Mouse (Mus musculus): ENCODE measurements around the gene Syngr2.

The Syngr2 gene

DNA sequence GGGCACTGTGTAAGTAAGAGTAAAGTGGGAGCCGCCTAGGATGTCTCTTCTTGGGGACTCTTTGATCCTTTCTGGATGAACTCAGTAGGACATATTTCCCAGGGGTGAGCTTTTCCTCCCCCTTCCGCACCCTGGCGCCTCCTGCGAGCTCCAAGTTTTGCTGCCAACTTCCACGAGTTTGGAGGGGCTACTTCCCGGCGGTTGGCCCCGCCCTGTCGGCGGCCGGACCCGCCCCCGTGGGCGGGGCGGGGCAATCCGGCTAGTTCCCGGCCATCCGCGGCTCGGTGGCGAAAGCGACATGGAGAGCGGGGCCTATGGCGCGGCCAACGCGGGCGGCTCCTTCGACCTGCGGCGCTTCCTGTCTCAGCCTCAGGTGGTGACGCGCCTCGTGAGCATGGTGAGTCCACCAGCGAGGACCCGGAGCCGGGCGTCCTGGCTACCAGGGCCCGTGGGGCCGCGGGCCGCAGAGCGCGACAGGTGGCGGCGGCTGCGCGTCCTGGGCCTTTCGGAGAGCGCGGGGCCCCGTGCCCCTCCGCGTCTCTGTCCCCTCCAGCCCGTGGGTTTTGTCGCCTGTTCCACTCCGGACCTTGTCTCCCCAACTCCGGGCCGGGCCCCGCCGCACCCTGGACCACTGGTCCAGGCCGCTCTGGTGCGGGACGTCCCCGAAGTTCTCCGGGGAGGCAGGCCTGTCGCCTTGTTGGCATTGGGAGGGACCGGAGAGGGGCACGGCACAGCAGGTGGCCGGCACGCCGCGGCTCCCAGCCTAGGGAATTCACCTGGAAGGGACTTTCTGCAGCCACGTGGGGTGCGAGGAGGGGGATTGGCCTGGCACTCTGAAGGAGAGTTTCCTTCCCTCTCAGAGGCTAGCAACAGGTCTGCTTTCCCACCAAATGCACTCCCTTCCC lies at the start of gene Syngr2, which contains the start of gene Gm20708:
Syngr2 (plus strand) TSS at position 262 of the 905 bp plus-strand sequence.
Gm20708 (plus strand) TSS at position 262 of the 905 bp plus-strand sequence.
- DNase-seq (ENCODE audit: low spot score in 2 of 2), result peak; percentile 50 to 74

DNA sequence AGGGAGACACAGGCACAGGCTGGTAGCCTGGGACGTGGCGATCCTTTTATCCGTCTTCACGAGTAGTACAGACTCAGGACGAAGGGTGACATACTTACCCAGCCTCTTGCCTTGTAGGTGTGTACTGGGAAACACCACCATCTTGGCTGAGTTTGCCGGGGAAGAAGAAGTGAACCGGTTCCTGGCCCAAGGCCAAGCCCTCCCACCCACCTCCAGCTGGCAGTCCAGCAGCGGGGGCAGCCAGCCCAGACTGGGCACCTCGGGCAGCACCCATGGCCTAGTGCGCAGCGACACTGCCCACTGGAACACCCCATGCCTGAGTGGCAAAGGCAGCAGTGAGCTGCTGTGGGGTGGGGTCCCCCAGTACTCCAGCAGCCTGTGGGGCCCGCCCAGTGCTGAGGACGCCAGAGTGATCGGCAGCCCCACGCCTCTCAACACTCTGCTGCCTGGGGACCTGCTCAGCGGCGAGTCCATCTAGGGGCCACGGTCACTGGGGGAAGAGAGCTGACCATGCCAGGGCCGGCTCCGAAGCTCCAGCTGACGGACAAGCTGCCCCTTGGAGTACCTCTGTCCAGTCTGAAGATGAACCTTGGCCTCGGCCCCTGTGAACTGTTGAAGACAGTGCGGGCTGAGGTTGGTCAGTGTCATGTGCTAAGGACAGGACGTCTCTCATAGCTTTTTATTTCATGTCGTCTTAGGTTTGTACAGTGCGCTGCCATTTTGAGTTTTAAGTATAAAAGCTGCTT lies 48.9 kb upstream of the Syngr2 start:
- DNase-seq (ENCODE audit: low spot score in 2 of 2), result no peak

DNA sequence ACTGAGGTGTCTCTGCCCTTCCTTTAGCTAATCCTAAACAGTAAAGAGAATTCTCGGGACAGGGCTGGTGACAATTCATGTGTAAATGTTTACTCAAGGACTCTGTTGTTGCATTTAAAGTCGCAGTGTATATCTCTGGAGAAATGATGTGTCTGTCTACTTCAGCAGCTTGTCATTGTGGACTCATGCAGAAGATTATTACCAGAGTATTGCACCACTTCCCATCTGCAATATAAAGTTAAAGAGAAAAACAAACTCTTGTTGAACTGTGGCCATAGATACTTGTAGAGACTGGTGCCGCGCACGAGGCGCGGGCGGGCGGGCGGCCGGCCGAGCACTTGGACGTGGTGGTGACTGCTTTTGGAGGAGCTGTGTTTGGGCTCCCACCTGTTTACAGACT lies 47.7 kb upstream of the Syngr2 start:
- DNase-seq (ENCODE audit: low spot score in 2 of 2), result no peak

DNA sequence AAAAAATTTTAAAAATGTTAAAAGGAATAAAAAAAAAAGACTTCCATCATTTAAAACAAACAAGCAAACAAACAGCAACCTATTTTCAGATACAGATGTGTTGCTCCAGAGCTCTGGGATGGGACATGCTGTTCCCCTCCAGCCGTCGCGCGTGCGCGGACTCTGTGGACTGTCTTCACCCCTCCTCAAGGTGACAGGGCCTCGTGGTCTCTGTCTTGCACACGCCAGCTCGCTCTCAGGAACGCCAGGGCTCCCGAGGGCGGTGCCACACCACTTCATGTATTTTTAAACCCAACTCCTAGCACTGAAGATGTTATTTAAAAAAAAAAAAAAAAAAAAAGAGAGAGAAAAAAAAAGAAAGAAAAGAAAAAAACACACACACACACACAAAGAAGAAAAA lies 47.2 kb upstream of the Syngr2 start:
- no peak for DNase-seq (ENCODE audit: low spot score in 2 of 2)

DNA sequence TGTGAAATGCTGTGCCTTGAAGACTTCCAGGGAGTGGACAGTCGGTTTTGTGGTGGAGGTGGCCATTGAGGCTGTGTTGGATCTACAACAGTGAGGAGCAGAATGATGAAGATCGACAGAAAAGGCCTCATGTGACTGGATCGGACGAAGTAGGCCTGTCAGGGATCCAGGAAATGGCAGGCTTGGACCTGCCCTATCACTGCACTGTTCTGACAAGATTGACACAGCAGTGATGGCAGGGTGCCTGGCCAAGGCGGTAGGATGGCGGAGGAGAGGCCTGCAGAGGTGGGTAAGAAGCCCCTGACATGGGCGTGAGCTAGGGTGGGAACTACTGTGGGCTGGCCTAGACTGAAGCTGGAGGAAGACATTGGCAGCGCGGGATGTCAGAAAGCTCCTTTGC lies 45.1 kb upstream of the Syngr2 start:
- no peak for DNase-seq (ENCODE audit: low spot score in 2 of 2)

DNA sequence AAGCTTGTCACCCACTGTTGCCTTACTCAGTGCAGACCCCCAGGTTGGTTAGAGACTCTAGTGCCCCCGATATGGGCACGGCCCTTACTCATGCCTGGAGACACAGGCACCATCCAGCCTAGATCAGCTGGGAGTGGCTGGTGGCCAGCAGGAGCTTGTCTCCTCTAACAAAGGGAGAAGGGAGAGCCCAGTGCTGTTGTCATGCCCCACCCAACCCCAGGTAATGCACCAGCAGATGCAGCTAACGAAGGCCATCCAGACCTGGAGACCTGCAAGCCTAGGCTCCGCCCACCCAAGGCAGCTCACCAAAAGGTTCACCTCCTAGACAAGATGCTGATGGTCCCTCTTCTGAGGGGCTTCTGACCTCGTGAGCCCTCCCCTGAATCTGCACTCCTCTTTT lies 44.1 kb upstream of the Syngr2 start:
- no peak for DNase-seq (ENCODE audit: low spot score in 2 of 2)

DNA sequence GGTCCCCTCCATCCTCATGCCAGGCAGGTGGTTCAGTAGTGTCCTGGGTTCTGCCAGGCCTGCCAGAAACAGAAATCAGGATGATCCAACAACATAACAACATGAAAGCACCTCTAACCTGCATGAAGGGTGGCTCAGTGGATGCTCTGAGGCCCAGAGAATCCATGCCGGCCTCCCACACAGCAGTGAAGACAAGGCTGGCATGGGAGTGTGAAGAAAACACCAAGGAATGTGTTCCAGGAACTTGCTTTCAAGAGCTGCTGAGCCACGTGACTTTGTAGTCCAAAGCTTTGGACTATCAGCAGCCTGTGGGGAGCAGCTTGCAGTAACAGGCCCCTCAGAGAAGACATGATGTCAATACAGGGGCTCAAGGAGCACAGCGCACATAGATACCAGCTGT lies 43.2 kb upstream of the Syngr2 start:
- no peak for DNase-seq (ENCODE audit: low spot score in 2 of 2)

DNA sequence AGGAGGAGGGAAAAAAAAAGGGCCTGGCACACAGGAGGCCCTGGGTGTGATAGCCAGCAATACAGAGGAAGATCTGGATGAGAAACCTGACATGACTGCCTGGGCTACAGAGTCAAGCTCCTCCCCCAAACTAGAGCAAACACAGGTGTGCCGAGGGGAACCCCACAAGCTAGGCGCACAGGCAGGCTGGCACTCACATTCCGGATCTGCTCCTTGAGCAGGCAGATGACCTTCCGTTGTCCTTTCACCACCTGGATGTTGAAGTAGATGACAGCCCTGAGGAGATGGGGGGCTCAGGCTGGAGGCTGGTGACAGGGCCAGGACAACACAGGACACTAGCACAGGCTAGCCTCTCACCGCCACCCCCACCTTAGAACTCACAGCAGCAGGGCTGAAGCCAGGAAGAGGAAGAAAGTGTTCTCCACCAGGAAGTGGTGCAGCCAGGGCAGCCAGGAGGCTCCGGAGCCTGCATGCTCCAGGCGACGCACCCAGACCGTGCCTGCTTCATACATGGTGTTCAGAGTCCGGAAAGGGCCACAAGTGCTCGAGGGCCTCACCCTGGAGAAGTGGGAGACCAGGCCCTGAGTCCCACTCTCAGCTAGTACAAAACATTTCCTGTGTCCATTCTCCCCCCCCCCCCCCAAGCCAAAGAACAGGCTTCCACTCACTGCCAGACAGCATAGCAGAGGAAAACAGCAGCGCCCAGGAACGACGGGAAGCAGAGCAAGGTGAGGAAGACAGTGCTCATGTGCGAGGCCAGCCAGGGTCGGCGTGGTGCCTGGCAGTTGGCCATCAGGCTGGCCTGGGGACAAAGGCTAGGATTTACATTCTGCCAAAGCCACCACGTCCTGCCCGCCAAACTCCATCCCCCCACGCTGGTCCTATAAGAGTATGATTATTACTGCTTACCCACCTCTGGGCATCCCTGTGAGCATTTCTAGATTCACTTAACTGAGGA lies 40.5 kb upstream of the Syngr2 start:
- no peak for DNase-seq (ENCODE audit: low spot score in 2 of 2)

DNA sequence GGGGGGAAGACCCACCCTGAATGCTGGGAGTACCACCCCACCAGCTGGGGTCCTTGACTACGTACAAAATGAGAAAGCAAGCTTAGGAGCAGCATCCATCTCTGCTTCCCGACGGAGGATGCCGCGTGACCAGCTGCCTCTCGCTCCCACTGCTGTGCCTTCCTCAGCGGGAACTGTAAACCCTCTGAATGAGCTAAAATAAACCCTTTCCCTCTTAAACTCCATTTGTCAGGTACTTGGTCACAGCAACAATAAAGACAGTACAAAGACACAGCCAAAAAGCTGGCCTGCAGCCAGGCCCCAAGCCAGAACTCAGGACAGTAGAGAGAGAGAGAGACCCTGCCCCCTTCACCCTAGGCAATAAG lies 39.8 kb upstream of the Syngr2 start:
- DNase-seq (ENCODE audit: low spot score in 2 of 2), result no peak

DNA sequence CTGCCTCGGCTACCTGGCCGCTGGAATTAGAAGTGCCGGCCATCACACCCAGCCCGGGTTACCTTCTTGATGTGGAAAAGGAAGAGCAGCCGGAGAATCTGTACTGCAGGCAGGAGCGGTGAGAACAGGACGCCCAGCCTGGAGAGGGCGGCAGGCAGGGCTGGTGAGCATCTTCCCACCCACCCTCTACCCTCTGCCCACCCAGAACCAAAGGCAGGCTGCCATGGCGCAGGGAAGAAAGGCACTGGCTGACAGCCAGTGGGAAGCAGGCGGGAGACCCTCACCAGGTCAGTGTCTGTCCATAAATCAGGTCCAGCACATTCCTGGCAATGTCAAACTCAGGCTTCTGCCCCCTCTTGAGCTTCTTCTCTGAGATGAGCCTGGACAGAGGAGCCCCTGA lies 39.1 kb upstream of the Syngr2 start:
- DNase-seq (ENCODE audit: low spot score in 2 of 2), result no peak

DNA sequence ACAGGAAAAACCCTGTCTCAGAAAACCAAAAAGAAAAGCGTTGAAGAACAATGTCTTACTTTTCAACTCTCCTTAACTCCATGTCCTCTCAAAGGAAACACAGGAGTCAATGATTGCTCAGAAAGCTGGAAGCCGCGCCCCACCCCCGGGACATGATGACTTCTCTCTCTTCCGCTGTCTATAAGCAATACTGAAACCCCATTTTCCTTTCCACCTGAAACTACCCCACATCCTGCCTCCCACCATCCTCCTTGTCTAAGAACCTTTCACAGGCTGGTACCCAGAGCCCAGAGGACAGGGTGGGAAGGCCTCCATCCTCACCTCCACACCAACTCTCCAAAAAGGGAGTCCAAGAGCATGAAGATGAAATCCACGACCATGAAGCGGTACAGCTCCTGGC lies 37.1 kb upstream of the Syngr2 start:
- DNase-seq (ENCODE audit: low spot score in 2 of 2), result no peak

DNA sequence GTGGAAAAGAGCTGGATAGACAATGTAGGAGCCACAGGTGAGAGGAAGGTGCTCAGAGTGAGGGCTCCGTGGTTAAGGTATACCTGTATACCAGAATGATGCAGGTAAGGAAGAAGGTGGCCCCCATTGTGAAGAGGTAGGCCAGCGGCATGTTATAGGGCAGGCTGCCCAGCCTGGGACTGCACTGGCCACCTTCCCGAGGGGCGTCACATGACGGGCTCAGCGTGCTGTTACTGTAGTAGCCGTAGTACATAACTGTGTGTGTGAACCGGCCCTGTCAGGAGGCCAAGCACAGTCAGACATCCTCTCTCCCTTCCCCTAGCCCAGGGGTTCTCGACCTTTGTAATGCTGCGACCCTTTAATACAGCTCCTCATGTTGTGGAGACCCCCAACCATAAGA lies 34.5 kb upstream of the Syngr2 start:
- no peak for DNase-seq (ENCODE audit: low spot score in 2 of 2)

DNA sequence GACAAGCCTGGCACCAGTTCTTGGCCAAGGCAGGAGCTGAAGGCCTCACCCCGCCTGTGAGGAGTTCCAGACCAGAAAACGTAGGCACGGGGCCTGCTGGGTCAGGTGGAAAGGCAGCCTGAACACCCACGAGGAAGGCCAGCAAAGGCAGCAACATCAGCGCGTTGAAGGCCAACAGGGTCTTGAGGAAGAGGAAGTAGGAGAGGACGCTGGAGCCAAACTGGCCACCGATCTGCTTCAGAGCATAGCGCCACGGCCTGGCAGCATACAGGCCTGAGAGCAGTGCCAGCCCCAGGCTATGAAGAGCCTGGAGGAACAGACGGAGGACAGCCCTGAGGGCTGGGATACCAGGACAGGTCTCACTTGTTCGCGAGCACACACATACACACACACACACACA lies 33.9 kb upstream of the Syngr2 start:
- DNase-seq (ENCODE audit: low spot score in 2 of 2), result no peak

DNA sequence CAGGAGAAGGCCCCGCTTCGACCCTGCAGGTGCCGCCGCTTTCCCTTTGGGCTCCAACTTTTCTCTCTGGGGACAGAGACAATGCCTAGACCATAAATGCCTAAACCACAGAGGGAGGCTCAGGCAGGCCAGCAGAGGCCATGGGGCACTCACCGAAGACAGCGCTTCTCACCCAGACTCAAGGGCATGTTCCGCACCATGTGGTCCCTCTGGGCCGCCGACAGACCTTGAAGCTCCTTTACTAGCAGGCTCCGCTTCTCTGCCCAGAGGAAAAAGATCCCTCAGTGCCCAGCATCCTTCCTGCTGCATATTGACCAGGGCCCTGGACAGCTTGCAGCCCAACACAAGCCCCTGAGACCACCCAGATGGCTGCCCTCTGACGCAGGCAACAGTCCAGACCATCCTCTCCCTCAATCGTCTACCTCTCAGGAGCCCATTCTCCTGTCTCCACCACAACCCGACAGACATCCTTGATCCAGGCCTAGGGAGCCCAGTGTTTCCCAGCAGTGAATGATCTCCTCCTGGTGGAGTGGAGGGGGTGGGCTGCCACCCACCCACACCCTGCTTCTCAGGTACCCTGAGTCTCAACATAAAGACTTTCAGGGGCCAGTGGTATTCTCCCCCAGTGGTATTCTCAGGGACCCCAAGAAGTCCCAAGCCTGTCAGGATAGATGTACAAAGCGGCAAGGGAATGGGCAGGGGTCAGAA lies 33.2 kb upstream of the Syngr2 start:
- DNase-seq (ENCODE audit: low spot score in 2 of 2), result no peak

DNA sequence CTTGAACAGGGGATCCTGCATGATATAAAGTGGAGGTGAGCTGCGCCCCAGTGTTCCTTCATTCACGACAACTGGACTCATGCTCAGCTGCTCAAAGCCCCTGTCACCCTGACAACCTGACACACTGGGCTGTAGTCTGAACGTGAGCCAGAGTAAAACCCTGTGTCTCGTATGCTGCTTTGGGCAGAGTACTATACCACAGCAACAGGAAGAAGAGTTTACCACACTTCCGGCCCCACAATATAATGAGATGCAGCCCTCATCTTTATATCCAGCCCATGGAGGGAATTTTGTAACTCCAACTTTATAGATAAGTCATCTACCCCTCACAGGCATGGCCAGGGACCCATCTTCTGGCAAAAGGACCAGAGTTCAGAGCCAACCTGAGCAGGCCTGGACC lies 32.4 kb upstream of the Syngr2 start:
- no peak for DNase-seq (ENCODE audit: low spot score in 2 of 2)

DNA sequence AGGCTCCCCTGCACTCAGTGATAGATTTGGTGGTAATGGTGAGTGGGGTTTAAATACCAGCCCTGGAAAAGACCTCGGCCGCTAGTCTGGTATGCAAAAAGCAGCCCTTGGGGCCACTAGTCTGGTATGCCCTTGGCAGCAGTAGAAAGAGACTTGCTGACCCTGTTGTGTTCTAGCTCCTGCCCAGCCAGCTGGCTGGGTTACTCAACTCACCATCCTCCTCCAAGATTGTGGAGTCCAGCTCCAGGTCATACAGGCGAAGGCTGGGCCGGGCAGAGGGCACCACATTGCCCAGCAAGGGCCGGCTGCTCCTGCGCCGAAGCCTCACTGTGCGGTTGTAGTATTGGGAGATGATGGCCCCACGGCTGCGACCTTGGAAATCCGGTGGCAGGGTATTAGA lies 31.4 kb upstream of the Syngr2 start:
- no peak for DNase-seq (ENCODE audit: low spot score in 2 of 2)

DNA sequence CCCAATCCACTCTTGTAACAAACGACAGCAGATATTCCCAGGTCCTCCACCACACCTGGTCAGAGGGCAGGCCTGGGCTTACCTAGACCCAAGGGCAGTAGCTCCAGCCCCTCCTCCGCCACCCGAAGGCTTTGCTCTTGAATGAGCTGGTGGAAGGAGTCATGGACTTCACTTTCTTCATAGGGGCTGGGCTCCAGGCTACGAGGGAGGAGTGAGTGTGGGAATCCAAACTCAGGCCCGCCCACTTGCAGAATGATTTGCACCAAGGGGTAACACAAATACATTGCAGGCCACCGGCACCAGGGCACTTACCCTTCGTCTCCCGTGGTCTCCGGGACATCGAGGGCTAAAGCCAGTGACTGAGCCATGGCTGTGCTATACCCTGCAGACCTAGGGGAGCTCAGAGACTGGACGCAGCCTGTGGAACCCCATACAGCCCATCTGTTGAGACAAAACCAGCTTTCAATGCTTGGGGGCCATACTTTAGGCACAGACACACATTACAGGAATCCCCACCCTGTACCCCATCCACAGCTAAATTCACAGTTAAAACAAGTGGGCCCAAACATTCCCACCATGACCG lies 30.5 kb upstream of the Syngr2 start:
- no peak for DNase-seq (ENCODE audit: low spot score in 2 of 2)

DNA sequence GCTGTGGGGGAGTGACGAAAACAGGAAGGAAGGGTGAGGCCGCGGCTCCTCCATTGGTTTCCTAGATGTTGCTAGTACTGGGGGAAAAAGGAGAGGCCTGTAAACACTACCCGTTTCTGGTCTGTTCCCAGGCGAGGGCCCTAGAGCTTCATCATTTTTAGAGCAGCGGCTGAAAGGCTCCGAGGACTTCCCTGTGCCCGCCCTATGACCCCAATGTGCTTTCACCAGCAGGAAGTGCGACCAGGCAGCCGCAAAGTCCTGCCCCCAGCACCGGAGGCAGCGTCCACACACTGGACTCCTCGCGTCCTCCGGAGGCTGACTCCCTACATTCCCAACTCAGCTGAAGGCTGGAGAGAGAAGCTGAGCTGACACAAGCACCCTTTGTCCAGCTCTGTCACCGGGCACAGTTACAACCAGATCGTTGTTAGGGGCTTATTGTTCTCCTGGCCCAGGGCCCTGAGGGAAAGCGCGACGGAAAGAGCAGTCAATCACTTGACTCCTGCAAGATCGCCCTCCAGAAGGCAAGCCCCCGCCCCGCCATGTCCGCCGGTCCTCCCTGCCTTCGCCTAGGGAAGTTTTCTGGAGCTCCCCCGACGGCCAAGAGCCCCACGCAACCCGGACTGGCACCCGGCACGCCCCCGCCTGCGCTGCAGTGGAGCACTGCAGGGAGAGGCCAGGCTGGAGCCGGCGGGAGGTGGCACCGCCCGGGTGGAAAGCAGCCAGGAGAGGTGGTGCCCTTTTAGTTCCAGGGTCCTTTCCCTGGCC lies 29.9 kb upstream of the Syngr2 start:
- DNase-seq (ENCODE audit: low spot score in 2 of 2), result peak in 1 of 2 experiments; percentile 73

DNA sequence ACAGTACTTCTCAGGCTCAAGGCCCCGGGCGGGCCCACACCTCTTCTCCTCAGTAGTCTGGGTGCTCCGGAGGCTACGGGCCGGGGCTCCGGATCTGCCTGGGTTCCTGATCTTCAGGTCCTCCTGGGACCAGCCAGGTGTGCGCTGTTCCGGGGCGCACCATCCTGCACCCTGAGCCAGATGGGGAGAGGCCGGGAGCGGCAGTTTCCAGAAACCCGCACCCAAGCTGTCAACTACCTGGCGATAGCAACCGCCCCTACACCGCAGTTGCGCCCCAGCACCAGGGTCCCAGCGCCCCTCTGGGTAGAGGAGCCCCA lies 29.3 kb upstream of the Syngr2 start:
- DNase-seq (ENCODE audit: low spot score in 2 of 2), result no peak

DNA sequence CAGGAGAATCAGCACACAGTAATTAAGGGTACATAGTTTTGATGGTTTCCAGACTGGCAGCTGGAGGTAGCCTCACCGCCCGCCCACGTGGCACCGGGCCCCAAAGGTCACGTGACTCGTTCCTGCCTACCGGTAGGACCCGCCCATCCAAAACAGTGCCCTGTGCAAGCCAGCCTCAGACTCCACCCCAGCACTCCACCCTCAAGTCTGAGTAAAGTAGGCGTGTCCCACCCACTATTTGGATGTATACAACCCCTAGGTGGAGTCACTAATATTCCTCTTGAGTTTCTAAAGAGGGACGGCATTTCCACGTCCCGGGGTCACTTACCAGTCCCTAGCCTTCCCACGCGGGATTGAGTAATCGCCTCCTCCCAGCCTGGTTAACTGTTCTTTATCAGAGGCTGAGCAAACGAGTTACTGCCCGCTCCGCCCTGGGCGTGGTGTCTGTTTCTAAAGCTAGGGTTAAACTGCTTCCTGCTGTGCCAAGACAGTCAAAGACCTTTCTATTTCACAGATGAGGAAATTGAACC lies 28.8 kb upstream of the Syngr2 start:
- DNase-seq (ENCODE audit: low spot score in 2 of 2), result peak in 1 of 2 experiments; percentile 41
